Mouse (Mus musculus) CD4-positive, CD25-positive, alpha-beta regulatory T cell, adult 2 months (primary cell): ENCODE measurements at regions not wholly inside any gene's neighbourhood (a gene's known extent, or its start where the extent isn't known, plus 50 kb on each side); places are given as distances from the start of the nearest gene placed in this dataset.

Experiments used
- DNase-seq: peaks from one replicate; pipeline ENCODE4 v3.0.0-alpha.2; 2012; ENCODE audit warnings: low read depth, low spot score

DNA sequence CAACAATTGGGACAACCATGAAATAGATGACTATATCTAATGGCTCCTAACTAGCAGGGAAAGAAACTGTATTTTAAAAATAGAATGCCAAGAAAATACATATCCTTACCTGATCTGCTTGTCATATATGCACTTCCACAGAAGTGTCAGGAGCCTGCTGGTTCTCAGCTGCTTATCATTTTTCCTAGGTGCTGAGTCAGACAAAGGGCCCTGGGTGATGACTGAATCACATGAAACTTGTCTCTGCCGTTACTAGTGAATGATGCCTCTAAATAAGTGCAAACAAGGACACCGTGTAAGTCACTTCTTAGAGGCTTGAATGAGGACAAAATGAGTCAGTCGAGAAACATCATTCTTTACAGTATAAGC is 263.5 kb upstream of the Ptger4 start:
- no peak for DNase-seq

DNA sequence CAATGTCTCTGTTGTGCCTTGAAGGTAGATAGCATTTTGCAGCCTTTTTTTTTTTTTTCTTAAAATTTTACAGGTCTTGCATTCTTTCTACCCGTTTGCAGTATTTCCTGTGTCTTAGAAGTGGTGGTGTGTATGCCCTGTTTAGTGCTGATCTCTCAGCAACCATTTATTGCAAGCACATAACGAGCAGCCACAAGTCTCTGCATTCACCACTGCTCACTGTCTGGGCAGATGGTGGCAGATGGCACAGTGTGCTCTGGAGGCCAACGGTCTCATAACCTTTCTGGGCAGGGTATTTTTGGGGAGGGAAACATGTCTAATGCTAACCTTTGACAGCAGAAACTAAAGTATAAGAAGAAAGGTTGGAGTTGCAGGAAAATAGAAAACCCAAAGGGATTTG is 266.1 kb upstream of the Ptger4 start:
- peak; percentile 67 for DNase-seq

GRCm38 (mm10) chr15:5511046-5511445 is 267.1 kb upstream of the Ptger4 start:
- peak; percentile 41 for DNase-seq

DNA sequence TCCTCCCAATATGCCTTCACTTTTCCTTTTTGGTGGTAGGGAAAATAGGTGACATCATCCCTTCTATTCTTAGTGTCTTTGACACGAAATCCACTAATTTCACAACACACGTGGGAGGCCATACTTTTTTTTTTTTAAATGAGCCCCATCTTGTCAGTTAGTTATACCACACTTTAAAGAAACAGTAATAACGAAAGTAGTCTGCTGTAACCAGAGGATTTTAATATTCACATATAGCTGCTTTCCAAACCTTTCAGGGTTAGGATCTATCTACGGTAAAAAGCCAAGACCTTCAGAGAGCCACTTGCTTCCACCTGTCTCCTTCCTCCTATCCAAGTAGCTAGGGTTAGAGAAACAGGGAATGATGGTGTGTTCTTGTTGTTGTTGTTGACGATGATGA is 268.6 kb upstream of the Ptger4 start:
- DNase-seq, result peak; percentile 35

DNA sequence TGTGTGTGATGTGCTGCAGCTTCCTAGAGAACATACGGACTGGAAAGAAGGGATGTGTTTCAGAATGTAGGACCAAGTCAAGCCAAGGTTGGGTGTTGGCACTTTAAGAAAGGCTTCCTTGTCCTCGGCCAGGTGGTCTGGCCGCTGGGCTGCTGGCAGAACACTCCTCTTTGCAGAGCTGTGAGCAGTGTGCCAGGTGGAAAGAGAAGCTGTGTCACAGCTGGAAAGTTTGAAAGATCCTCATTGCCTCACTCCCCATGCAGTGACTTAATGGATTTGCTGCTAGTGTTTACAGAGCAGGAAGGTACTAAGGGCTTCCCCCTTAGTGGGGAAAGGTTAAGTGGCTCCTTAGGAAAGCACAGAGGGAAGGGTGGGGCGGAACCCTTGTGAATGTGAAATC is 269.2 kb upstream of the Ptger4 start:
- no peak for DNase-seq

- DNase-seq, result peak; percentile 75
These were observed 270.2 kb upstream of the Ptger4 start for GRCm38 (mm10) chr15:5514217-5514616.

GRCm38 (mm10) chr15:5517244-5517966 is 273.4 kb upstream of the Ptger4 start:
- peak; percentile 63 for DNase-seq

DNA sequence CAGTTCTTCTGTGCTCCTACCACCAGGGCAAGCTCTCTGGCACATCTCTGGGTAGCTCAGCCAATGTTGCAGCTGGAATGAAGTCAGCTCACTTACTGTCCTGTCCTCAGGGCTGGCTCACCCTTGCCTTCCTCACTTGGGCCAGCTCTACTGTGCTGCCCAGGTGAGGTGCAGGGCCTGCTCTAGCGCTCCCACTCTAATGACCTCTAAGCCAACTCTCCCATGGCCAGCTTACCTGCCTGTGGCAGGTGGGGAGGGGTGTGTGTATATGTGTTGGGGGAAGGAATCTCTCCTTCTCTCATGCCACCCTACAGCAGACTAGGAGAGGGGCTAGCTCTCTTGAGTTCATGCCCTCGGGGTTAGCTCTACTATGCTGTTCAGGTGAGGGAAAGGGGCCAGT is 275.6 kb upstream of the Ptger4 start:
- DNase-seq, result no peak

- no peak for DNase-seq
These were observed 276.0 kb upstream of the Ptger4 start for GRCm38 (mm10) chr15:5519997-5520396.

DNA sequence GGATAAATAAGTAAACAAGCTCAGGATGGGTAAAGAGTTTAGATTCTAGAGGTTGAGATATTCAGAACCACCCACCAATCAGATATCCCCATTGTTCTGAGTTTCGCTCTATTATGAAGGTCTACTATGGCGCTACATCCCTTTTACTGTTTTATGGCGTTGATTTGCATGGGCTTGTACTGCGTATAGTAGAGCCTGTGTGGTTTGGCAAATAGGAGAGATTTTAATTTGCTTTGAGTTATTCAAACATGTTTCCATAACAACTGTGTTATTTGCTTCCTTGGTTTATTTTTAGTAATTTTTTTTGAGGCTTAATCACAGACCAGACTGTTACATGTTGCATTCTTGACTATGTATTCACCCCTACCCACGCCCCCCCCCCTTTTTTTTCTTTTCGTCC is 284.6 kb upstream of the Ptger4 start:
- no peak for DNase-seq

GRCm38 (mm10) chr15:5533656-5534055 is 289.7 kb upstream of the Ptger4 start:
- no peak for DNase-seq

DNA sequence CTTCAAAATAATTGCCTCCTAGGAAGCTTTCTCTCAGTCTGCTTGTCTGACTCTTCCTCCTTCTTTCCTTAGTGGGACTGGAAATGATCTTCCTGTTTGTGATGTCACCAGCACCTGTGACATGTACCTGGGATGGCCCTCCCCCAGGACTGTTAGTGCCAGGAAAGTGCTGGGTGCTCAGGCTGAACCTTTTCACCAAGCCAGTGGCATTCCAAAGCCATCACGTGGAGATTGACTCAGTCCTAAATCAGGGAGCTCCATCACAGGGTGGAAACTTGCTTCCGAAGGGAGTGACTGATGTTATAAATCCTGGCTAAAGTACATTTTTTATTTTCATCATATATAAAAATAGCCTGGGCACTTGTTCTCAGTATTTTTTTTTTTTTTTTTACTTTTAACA is 293.4 kb upstream of the Ptger4 start:
- no peak for DNase-seq

- peak; percentile 48 for DNase-seq
These were observed 295.4 kb upstream of the Ptger4 start for GRCm38 (mm10) chr15:5539301-5539928.

- DNase-seq, result peak; percentile 85
These were observed 310.5 kb upstream of the Ptger4 start for GRCm38 (mm10) chr15:5554526-5554925.

DNA sequence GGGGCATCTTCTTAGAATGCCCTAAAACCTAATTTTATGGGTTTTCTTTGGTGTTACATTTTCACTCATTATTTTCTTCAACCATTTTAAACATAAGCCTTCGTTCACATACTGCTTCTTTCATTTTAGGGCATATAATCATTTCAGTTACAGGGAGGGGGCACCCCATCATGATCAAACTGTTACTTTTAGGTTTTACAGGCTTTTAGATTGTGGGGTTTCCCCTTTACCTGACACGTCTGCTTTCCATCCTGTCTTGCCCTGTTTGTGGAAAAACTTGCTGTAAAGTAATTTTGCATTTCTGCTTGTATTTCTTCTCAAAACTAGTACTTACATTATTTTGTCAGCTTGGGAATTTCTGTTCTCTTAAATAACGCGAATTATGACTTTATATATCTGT is 310.9 kb upstream of the Ptger4 start:
- peak; percentile 74 for DNase-seq

GRCm38 (mm10) chr15:5555381-5556066 is 311.5 kb upstream of the Ptger4 start:
- DNase-seq, result peak; percentile 23

- peak; percentile 39 for DNase-seq
These were observed 317.8 kb upstream of the Ptger4 start for GRCm38 (mm10) chr15:5561783-5562182.

DNA sequence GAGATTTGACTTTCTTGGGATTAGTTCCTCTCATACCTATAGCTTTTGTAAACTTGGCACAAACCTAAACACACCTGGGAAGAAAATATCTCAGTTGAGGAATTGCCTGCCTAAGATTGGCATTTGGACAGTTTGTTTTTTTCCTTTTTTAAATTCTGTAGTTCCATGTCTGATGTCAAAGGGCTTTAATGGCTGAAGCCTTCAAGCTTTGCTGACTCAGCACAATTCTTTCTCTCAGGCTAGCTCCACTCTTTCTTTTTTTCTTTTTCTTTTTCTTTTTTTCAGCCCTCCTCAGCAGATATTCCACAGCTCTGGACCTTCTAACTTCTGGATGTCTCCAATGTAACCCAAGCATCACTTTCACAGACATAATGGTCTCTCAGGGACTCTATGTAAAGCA is 330.4 kb upstream of the Ptger4 start:
- DNase-seq, result no peak

DNA sequence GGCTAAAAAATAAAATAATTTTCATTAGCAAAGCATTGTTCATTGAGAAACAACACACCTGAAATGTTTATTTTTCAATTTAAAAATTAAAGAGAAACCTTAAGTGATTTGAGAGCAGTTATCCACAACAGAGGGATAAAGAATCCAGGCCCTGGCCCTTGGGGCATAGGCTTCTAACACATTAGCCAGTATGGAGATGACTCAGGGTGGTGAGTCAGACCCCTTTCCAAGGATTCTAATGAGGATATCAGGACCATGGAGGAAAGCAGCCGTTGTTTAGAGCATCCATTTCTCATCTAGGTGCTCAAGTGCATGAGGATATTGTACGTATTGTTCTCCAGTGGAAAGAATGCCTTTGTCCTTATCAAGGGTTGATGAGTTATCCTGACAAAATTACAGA is 335.6 kb upstream of the Ptger4 start:
- DNase-seq, result no peak

- DNase-seq, result no peak
These were observed 336.4 kb upstream of the Ptger4 start for GRCm38 (mm10) chr15:5580416-5580815.

GRCm38 (mm10) chr15:5584381-5584780 is 340.4 kb upstream of the Ptger4 start:
- no peak for DNase-seq

DNA sequence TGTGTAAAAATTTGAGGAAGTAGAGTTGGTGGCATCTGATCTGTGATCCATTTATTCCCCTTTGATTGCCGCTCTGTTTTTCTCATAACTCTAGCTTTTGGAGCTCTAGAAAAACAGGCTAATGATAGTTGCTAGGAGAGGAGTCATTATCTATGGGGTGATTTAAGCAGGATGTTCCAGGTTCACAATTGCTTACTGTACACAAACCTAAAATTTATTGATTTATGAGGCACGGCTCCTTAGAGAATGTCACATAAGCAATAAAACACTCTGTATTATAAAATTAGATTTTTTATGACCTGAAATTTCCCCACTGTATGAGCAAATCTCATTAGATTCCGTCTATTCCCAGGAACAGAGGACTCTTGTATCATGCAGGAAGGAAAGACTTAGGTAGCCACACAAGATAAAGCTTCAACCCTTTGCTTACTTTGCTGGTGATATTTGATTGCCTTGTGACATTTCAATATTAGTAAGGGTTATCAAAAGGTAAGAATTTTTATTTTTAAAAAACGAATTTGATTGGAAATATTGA is 360.8 kb upstream of the Ptger4 start:
- DNase-seq, result no peak

DNA sequence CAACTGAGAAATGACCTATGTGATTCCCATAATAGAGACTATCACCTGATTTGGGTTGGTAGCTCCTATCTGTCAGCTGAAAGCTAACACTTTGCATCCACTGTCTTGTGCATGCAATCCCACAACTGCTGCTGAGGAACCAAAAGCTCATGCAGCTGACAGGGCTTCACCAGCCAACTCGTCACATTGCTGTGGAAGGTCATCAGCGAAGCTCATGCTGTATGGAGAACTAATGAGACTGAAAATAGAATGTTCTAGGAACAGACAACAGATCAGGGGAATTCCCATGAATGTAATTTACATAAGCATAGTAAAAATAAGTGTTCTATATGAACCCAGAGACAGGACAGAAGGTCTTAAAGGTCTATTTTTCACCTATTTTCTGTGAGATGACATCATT is 363.5 kb upstream of the Ptger4 start:
- peak; percentile 59 for DNase-seq
